Mouse (Mus musculus) liver, embryonic 14.5 days (tissue): ENCODE results near the gene Parp16.

Source experiments
- CTCF ChIP-seq: IDR thresholded peaks from 2 replicates; pipeline ENCODE4 v1.5.1; 2016; ENCODE audit warnings: antibody characterized with exemption, low read depth, control low read depth
- EP300 ChIP-seq: IDR thresholded peaks from 2 replicates; pipeline ENCODE4 v1.6.1; 2016; ENCODE audit warnings: antibody characterized with exemption, low read depth

DNA sequence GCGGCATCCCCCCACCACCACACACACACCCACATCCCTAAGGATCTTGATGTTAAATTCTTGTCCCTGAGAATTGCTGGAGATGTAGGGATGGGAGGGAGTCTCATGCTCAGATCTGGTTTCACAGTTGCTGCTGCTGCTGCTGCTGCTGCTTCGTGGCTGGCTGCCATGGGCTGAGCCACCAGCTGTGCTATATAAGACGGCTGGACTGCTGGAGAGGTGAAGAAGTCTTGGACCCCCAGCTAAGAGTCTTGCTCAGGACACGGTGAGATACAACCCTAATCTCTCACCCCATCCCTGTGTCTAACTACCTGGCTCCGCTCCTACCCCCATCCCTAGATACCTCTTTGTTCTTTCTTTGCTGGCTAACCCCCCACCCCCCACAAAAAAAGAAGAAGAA is 69.8 kb downstream of the Parp16 start, which contains the start of gene Cilp:
- TF ChIP-seq CTCF (no peak), EP300 (no peak)
